In the genomic region with DNA sequence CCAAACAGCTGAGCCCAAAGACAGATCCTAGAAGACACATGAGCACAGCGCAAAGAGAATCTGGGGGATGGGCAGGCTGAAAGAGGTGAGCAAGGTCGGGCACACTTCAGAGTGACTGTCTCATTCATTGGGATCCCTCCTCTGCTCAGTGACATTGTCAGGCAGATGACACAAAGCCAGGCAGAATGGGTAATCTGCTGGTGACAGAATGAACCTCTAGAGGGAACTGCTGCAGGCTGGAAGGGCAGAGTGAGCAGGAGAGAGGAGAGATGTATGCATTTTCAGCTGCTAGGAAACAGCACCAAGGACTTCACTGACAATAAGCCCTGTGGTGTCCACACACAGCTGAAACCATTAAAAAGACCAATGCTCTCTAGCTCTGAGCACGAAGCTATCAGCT, we compare ENCODE assay signal across 9 mouse cellular contexts.
DNase-seq lines count a peak whose midpoint lies in the region; ATAC-seq lines count a peak whose summit lies in the region.
"Had no signal": no experiment of that assay in that cellular context is flagged by ENCODE, and none has a peak within 500 bp of the region (broad histone marks: within the 10 kb centered on the region; RNA-seq: fewer than 3 reads in every experiment).

No protein-coding gene starts in this region.

- 0 out of 2 replicates have a peak, but pooled peaks cover 2% of the 10 kb centered on the region for H3K9me3 ChIP-seq in heart, embryonic 11.5 days (replicated peaks; ENCODE audit: control insufficient read depth, low read length)
- no peaks in the 10 kb centered on the region; the same call in 1 of the 2 replicates for H3K9me3 ChIP-seq in forebrain, embryonic 16.5 days (ENCODE audit: control insufficient read depth, low read length)
- H3K9me3 ChIP-seq in midbrain, embryonic 16.5 days (replicated peaks; ENCODE audit: control insufficient read depth, low read length, poor library complexity, severe bottlenecking) = no peaks in the 10 kb centered on the region
- no peaks in the 10 kb centered on the region for H3K9me3 ChIP-seq in limb, embryonic 10.5 days (replicated peaks)
- H3K9me3 ChIP-seq: embryonic facial prominence, embryonic 12.5 days had no signal

- H3K4me1 ChIP-seq in heart, embryonic 11.5 days (ENCODE audit: control insufficient read depth, insufficient read depth, low read length) = peaks cover 27% of the 10 kb centered on the region
- peaks cover 24% of the 10 kb centered on the region for H3K4me1 ChIP-seq in forebrain, embryonic 16.5 days (replicated peaks; ENCODE audit: control insufficient read depth, insufficient read depth, low read length)
- H3K4me1 ChIP-seq in midbrain, embryonic 16.5 days (ENCODE audit: control insufficient read depth, insufficient read depth, low read length) = peaks cover 36% of the 10 kb centered on the region
- H3K4me1 ChIP-seq in limb, embryonic 10.5 days = peaks cover 14% of the 10 kb centered on the region; the same call in 1 of the 2 replicates

- 22% methylated on average over 3 of the region's 3 CpGs for WGBS in heart, embryonic 11.5 days (ENCODE audit: insufficient replicate concordance)
- 52% methylated on average over 3 of the region's 3 CpGs for WGBS in forebrain, embryonic 16.5 days
- WGBS in midbrain, embryonic 16.5 days = 22% methylated on average over 3 of the region's 3 CpGs
- WGBS in limb, embryonic 10.5 days = 44% methylated on average over 3 of the region's 3 CpGs

- DNase-seq in heart, postnatal 4 days = peak; percentile 15
- peak; percentile 53 for DNase-seq in embryo, embryonic 10 days (ENCODE audit: low spot score)
- DNase-seq in limb, embryonic 10.5 days (ENCODE audit: low spot score) = no peak
- DNase-seq in spleen, postnatal 36 days (ENCODE audit: low spot score in 2 of 2) = no peak
- DNase-seq: lung, postnatal 4 days had no signal

- no peaks in the 10 kb centered on the region for H3K36me3 ChIP-seq in heart, embryonic 11.5 days (ENCODE audit: control insufficient read depth, insufficient read depth, low read length)
- no peaks in the 10 kb centered on the region for H3K36me3 ChIP-seq in forebrain, embryonic 16.5 days (ENCODE audit: control insufficient read depth, insufficient read depth)
- H3K36me3 ChIP-seq in midbrain, embryonic 16.5 days (ENCODE audit: control insufficient read depth, insufficient read depth, low read length) = no peaks in the 10 kb centered on the region
- H3K36me3 ChIP-seq in limb, embryonic 10.5 days = no peaks in the 10 kb centered on the region
- H3K36me3 ChIP-seq: embryonic facial prominence, embryonic 12.5 days had no signal

- no peak for ATAC-seq in heart, embryonic 11.5 days (replicated peaks; ENCODE audit: insufficient number of reproducible peaks, low FRiP score, low TSS enrichment)
- ATAC-seq in forebrain, embryonic 16.5 days = 0 out of 2 replicates have a peak, but pooled peaks have one; percentile 5
- ATAC-seq in midbrain, embryonic 16.5 days = peak; percentile 56

- H3K27me3 ChIP-seq in heart, embryonic 11.5 days (ENCODE audit: control insufficient read depth, insufficient read depth, low read length) = no peaks in the 10 kb centered on the region
- H3K27me3 ChIP-seq in forebrain, embryonic 16.5 days (replicated peaks; ENCODE audit: control insufficient read depth, insufficient read depth, low read length) = no peaks in the 10 kb centered on the region
- H3K27me3 ChIP-seq in midbrain, embryonic 16.5 days (ENCODE audit: control insufficient read depth, insufficient read depth, low read depth, low read length) = no peaks in the 10 kb centered on the region
- no peaks in the 10 kb centered on the region for H3K27me3 ChIP-seq in limb, embryonic 10.5 days (ENCODE audit: low read depth, poor library complexity, severe bottlenecking)
- H3K27me3 ChIP-seq: embryonic facial prominence, embryonic 12.5 days had no signal

- H3K4me2 ChIP-seq in heart, embryonic 11.5 days = no peak overlapping the region
- H3K4me2 ChIP-seq in forebrain, embryonic 16.5 days (ENCODE audit: low read length) = no peak overlapping the region
- no peak overlapping the region for H3K4me2 ChIP-seq in midbrain, embryonic 16.5 days (ENCODE audit: low read length)
- H3K4me2 ChIP-seq: embryonic facial prominence, embryonic 12.5 days had no signal

- H3K4me3 ChIP-seq in heart, embryonic 11.5 days (ENCODE audit: low read depth, low read length) = no peak overlapping the region
- H3K4me3 ChIP-seq in forebrain, embryonic 16.5 days (replicated peaks; ENCODE audit: low read length) = no peak overlapping the region
- no peak overlapping the region for H3K4me3 ChIP-seq in midbrain, embryonic 16.5 days (ENCODE audit: low read depth, low read length)
- H3K4me3 ChIP-seq in limb, embryonic 10.5 days = no peak overlapping the region
- H3K4me3 ChIP-seq: embryonic facial prominence, embryonic 12.5 days had no signal

- H3K9ac ChIP-seq in heart, embryonic 11.5 days (ENCODE audit: low read depth, low read length) = no peak overlapping the region
- H3K9ac ChIP-seq in forebrain, embryonic 16.5 days (replicated peaks; ENCODE audit: low read depth, low read length) = no peak overlapping the region
- H3K9ac ChIP-seq in midbrain, embryonic 16.5 days (ENCODE audit: low read depth, low read length) = no peak overlapping the region
- H3K9ac ChIP-seq: embryonic facial prominence, embryonic 12.5 days had no signal

- H3K27ac ChIP-seq in heart, embryonic 11.5 days (ENCODE audit: low read depth, low read length) = no peak overlapping the region
- H3K27ac ChIP-seq in forebrain, embryonic 16.5 days (ENCODE audit: low read length) = no peak overlapping the region
- peak overlapping the region; percentile 44; the same call in 1 of the 2 replicates for H3K27ac ChIP-seq in midbrain, embryonic 16.5 days (ENCODE audit: low read length)
- no peak overlapping the region for H3K27ac ChIP-seq in limb, embryonic 10.5 days
- H3K27ac ChIP-seq: embryonic facial prominence, embryonic 12.5 days had no signal

Comparison
In these comparisons a context has a peak if more than half of its experiments do, and no peak if none do; other contexts are left out.
1. DNase-seq: peak in heart, postnatal 4 days (single experiment) and embryo, embryonic 10 days (single experiment); none in limb, embryonic 10.5 days (single experiment) and spleen, postnatal 36 days (0 of 2).